Mouse (Mus musculus) neural tube, embryonic 13.5 days (tissue): Measurements from ENCODE around the gene Ola1. TPM values are rescaled to one million over a fixed set of nuclear protein-coding genes. Genes with fewer than 3 reads are reported as not detected.

Experiments used
- ATAC-seq: fragments of 200-750 bp; cut with Nextera tagmentation; 2 replicates; pipeline ENCODE4 v1.8.0; 2017; ENCODE audit warnings: low read depth, mild to moderate bottlenecking, moderate TSS enrichment, moderate library complexity
- H3K27ac ChIP-seq: fragments of 300-500 bp; sonication (generic); replicated peaks from 2 replicates; pipeline ENCODE4 v1.5.1; 2015; ENCODE audit warnings: moderate library complexity, mild to moderate bottlenecking, inconsistent platforms
- H3K27me3 ChIP-seq: fragments of 300-500 bp; sonication (generic); 2 replicates; pipeline ENCODE4 v1.6.1; 2015; ENCODE audit warnings: mild to moderate bottlenecking, inconsistent platforms
- H3K36me3 ChIP-seq: fragments of 300-500 bp; sonication (generic); 2 replicates; pipeline ENCODE4 v1.6.1; 2015; ENCODE audit warnings: mild to moderate bottlenecking, inconsistent platforms
- H3K4me1 ChIP-seq: fragments of 300-500 bp; sonication (generic); replicated peaks from 2 replicates; pipeline ENCODE4 v1.6.1; 2015; ENCODE audit warnings: inconsistent platforms
- H3K4me2 ChIP-seq: fragments of 300-500 bp; sonication (generic); 2 replicates; pipeline ENCODE4 v1.6.1; 2015; ENCODE audit warnings: inconsistent platforms, mild to moderate bottlenecking, moderate library complexity
- H3K4me3 ChIP-seq: fragments of 300-500 bp; sonication (generic); 2 replicates; pipeline ENCODE4 v1.5.1; 2015; ENCODE audit warnings: mild to moderate bottlenecking, inconsistent platforms
- H3K9ac ChIP-seq: fragments of 300-500 bp; sonication (generic); 2 replicates; pipeline ENCODE4 v1.6.1; 2015; ENCODE audit warnings: moderate library complexity, mild to moderate bottlenecking, inconsistent platforms
- H3K9me3 ChIP-seq: fragments of 300-500 bp; sonication (generic); 2 replicates; pipeline ENCODE4 v1.6.1; 2016; ENCODE audit warnings: inconsistent platforms
- WGBS: fragments of 180-500 bp; shearing (Covaris S2); methylation state at CpG from one replicate; pipeline ENCODE4 v1.1.7; 2015; 5-methylcytosine and 5-hydroxymethylcytosine counted together
- polyA plus RNA-seq: library from polyadenylated mRNA; unstranded; fragments of >200 nt; fragmentation: Nextera tagmentation; extraction: Ambion mirVana; gene quantifications from 2 replicates; pipeline ENCODE4 v1.2.1, GENCODE M21; 2015

Gene Ola1
- polyA plus RNA-seq, 1 experiment from 2014 or later, result 102 TPM

GRCm38 (mm10) chr2:73142832-73143470 is 75.8 kb downstream of the Ola1 start:
- Histone ChIP-seq H3K4me3 (no peak overlapping the region), H3K4me2 (no peak overlapping the region), H3K27me3 (0 out of 2 replicates have a peak, but pooled peaks cover 5% of the 10 kb centered on the region), H3K9me3 (no peaks in the 10 kb centered on the region), H3K27ac (peak overlapping the region; percentile 52; the same call in 1 of the 2 replicates), H3K9ac (no peak overlapping the region), H3K36me3 (no peaks in the 10 kb centered on the region), H3K4me1 (peaks cover 20% of the 10 kb centered on the region)
- peak; percentile 50; the same call in 1 of the 2 replicates for ATAC-seq
- 7% methylated on average over 7 of the region's 7 CpGs for WGBS

- ATAC-seq, result no peak
- no peak overlapping the region for H3K4me2 ChIP-seq
- H3K4me3 ChIP-seq, result no peak overlapping the region
- H3K27me3 ChIP-seq, result no peaks in the 10 kb centered on the region
- no peaks in the 10 kb centered on the region for H3K9me3 ChIP-seq
- H3K4me1 ChIP-seq, result no peaks in the 10 kb centered on the region
- 83% methylated on average over 2 of the region's 2 CpGs for WGBS
- H3K27ac ChIP-seq, result no peak overlapping the region
- H3K9ac ChIP-seq, result no peak overlapping the region
- no peaks in the 10 kb centered on the region for H3K36me3 ChIP-seq
Observed at GRCm38 (mm10) chr2:73132897-73133296, 85.8 kb downstream of the Ola1 start.

GRCm38 (mm10) chr2:73127686-73128085 is 91.0 kb downstream of the Ola1 start:
- ATAC-seq, result no peak
- H3K36me3 ChIP-seq, result no peaks in the 10 kb centered on the region
- H3K9me3 ChIP-seq, result no peaks in the 10 kb centered on the region
- H3K4me1 ChIP-seq, result 0 out of 2 replicates have a peak, but pooled peaks cover 4% of the 10 kb centered on the region
- H3K9ac ChIP-seq, result no peak overlapping the region
- H3K27ac ChIP-seq, result no peak overlapping the region
- H3K27me3 ChIP-seq, result no peaks in the 10 kb centered on the region
- 77% methylated on average over 1 of the region's 1 CpGs for WGBS
- no peak overlapping the region for H3K4me3 ChIP-seq
- H3K4me2 ChIP-seq, result no peak overlapping the region

- Histone ChIP-seq H3K4me1 (no peaks in the 10 kb centered on the region), H3K36me3 (no peaks in the 10 kb centered on the region), H3K9ac (no peak overlapping the region), H3K9me3 (no peaks in the 10 kb centered on the region), H3K27me3 (no peaks in the 10 kb centered on the region), H3K4me2 (no peak overlapping the region), H3K27ac (no peak overlapping the region), H3K4me3 (no peak overlapping the region)
- no peak for ATAC-seq
- WGBS, result 94% methylated on average over 2 of the region's 2 CpGs
Observed at GRCm38 (mm10) chr2:73118781-73119180, 99.9 kb downstream of the Ola1 start.

GRCm38 (mm10) chr2:73107089-73107488 is 111.6 kb downstream of the Ola1 start:
- Histone ChIP-seq H3K9ac (no peak overlapping the region), H3K4me1 (no peaks in the 10 kb centered on the region), H3K4me3 (no peak overlapping the region), H3K4me2 (no peak overlapping the region), H3K27ac (no peak overlapping the region), H3K9me3 (no peaks in the 10 kb centered on the region), H3K36me3 (no peaks in the 10 kb centered on the region), H3K27me3 (no peaks in the 10 kb centered on the region)
- ATAC-seq, result no peak
- 92% methylated on average over 5 of the region's 5 CpGs for WGBS

DNA sequence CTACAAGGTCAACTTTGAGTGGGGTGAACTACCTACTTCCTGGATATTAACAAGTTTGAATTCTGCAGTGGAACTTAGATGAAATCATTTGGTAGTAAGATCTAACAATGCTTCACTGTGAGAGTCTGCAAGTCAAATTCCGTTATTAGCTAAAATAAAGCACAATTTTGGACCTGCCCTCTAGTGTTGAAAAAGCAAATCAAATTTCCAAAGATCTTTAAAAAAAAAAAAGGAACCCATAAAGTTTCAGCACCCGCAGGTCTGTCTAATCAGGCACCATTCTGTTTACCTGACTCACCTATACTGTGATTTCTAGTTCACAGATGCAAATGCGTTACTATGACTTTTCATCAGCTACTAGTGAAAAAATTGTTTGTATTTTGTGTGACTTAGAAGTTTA is 122.2 kb downstream of the Ola1 start:
- no peak for ATAC-seq
- Histone ChIP-seq H3K27ac (no peak overlapping the region), H3K4me1 (peaks cover 25% of the 10 kb centered on the region), H3K27me3 (no peaks in the 10 kb centered on the region), H3K4me2 (no peak overlapping the region), H3K36me3 (no peaks in the 10 kb centered on the region), H3K9me3 (no peaks in the 10 kb centered on the region), H3K4me3 (no peak overlapping the region), H3K9ac (no peak overlapping the region)
- WGBS, result 85% methylated on average over 3 of the region's 3 CpGs

DNA sequence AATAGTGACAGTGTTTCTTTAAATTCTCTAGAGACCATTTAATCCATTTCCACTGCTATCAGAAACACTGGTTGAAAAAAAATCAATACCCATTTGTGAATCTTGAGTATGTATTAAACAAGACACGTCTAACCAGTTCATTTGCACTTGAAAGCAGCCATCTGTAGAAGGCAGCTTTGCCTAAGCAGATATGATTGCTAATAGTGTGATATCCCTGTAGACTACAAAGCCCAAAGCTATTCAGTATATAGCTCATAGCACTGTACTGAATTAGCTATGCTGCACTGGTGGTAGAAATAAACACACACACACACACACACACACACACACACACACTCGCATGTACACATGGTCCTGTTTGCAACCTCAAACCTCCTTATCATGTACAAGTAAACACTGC is 123.4 kb downstream of the Ola1 start:
- Histone ChIP-seq H3K9ac (no peak overlapping the region), H3K4me1 (peaks cover 25% of the 10 kb centered on the region), H3K4me2 (no peak overlapping the region), H3K27me3 (no peaks in the 10 kb centered on the region), H3K36me3 (no peaks in the 10 kb centered on the region), H3K4me3 (no peak overlapping the region), H3K9me3 (no peaks in the 10 kb centered on the region), H3K27ac (no peak overlapping the region)
- WGBS, result 46% methylated on average over 2 of the region's 2 CpGs
- ATAC-seq, result no peak

GRCm38 (mm10) chr2:73093032-73093431 is 125.7 kb downstream of the Ola1 start:
- no peak overlapping the region for H3K9ac ChIP-seq
- H3K9me3 ChIP-seq, result no peaks in the 10 kb centered on the region
- peaks cover 21% of the 10 kb centered on the region for H3K4me1 ChIP-seq
- WGBS, result 33% methylated on average over 6 of the region's 6 CpGs
- H3K4me2 ChIP-seq, result no peak overlapping the region
- no peaks in the 10 kb centered on the region for H3K27me3 ChIP-seq
- ATAC-seq, result no peak
- no peak overlapping the region for H3K27ac ChIP-seq
- H3K36me3 ChIP-seq, result no peaks in the 10 kb centered on the region
- H3K4me3 ChIP-seq, result no peak overlapping the region

DNA sequence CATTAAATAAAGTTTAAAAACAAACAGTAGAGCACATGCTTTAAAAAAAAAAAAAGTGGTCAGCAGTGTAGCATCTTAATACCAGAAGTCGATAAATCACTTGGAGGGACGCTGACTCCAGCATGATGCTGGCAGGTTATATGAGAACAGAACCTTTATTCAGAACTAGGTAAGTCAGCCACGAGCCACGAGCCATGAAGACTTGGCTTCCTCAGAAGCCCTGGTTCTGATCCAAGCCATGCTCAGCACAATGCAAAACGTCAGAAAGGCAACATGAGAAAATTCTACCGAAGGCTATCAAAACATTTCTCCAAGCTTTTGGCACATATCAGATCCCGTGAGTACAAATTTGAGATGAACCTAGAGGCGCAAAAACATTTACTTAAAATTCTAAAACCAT is 127.4 kb downstream of the Ola1 start:
- Histone ChIP-seq H3K27me3 (no peaks in the 10 kb centered on the region), H3K9me3 (no peaks in the 10 kb centered on the region), H3K4me2 (no peak overlapping the region), H3K4me1 (peaks cover 24% of the 10 kb centered on the region), H3K36me3 (no peaks in the 10 kb centered on the region), H3K27ac (no peak overlapping the region), H3K9ac (no peak overlapping the region), H3K4me3 (no peak overlapping the region)
- no peak for ATAC-seq
- WGBS, result 90% methylated on average over 8 of the region's 8 CpGs

DNA sequence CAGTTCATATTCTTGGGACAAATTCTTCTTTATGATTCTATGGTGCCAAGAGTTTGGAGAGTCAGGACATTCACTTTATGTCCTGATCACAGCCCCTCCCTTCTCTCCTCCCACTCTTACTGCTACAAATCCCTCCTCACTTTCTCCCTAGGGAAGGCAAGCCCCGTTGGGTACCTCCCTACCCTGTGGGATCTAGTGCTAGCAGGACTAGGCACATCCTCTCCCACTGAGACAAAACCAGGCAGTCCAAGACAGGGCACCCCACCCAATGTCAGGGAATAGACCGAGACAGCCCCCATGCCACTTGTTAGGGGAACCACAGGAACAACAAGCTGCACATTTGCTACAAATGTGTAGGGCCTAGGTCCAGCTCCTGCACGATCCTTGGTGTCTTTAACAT is 131.1 kb downstream of the Ola1 start:
- H3K36me3 ChIP-seq, result no peaks in the 10 kb centered on the region
- H3K4me1 ChIP-seq, result peaks cover 29% of the 10 kb centered on the region
- no peak overlapping the region for H3K4me3 ChIP-seq
- H3K9me3 ChIP-seq, result no peaks in the 10 kb centered on the region
- H3K27me3 ChIP-seq, result no peaks in the 10 kb centered on the region
- no peak overlapping the region for H3K4me2 ChIP-seq
- H3K27ac ChIP-seq, result no peak overlapping the region
- H3K9ac ChIP-seq, result no peak overlapping the region
- WGBS, result 66% methylated on average over 3 of the region's 3 CpGs
- no peak for ATAC-seq

GRCm38 (mm10) chr2:73085669-73086304 is 132.9 kb downstream of the Ola1 start:
- Histone ChIP-seq H3K4me2 (no peak overlapping the region), H3K9me3 (no peaks in the 10 kb centered on the region), H3K36me3 (no peaks in the 10 kb centered on the region), H3K9ac (no peak overlapping the region), H3K27me3 (no peaks in the 10 kb centered on the region), H3K4me3 (no peak overlapping the region), H3K27ac (no peak overlapping the region), H3K4me1 (peaks cover 21% of the 10 kb centered on the region)
- WGBS, result 14% methylated on average over 8 of the region's 8 CpGs
- peak; percentile 86 for ATAC-seq

GRCm38 (mm10) chr2:73082476-73082875 is 136.2 kb downstream of the Ola1 start:
- no peak overlapping the region for H3K9ac ChIP-seq
- no peaks in the 10 kb centered on the region for H3K9me3 ChIP-seq
- no peak for ATAC-seq
- WGBS, result 72% methylated on average over 10 of the region's 10 CpGs
- H3K4me2 ChIP-seq, result no peak overlapping the region
- H3K27me3 ChIP-seq, result no peaks in the 10 kb centered on the region
- no peak overlapping the region for H3K27ac ChIP-seq
- H3K4me1 ChIP-seq, result peaks cover 14% of the 10 kb centered on the region
- no peaks in the 10 kb centered on the region for H3K36me3 ChIP-seq
- H3K4me3 ChIP-seq, result no peak overlapping the region

- WGBS, result 95% methylated on average over 2 of the region's 2 CpGs
- Histone ChIP-seq H3K4me3 (no peak overlapping the region), H3K4me1 (peaks cover 14% of the 10 kb centered on the region), H3K4me2 (no peak overlapping the region), H3K9me3 (no peaks in the 10 kb centered on the region), H3K27ac (no peak overlapping the region), H3K36me3 (no peaks in the 10 kb centered on the region), H3K27me3 (no peaks in the 10 kb centered on the region), H3K9ac (no peak overlapping the region)
- ATAC-seq, result no peak
Observed at GRCm38 (mm10) chr2:73081861-73082260, 136.9 kb downstream of the Ola1 start.
